Mouse (Mus musculus) kidney, adult 11 months (tissue): Measurements from ENCODE around the gene Cyp2c23.

Experiments
- DNase-seq: peaks from one replicate; pipeline ENCODE4 v3.0.0; 2022

Gene Cyp2c23

GRCm38 (mm10) chr19:44021502-44021901 is 7.5 kb downstream of the Cyp2c23 start:
- DNase-seq, result peak; percentile 88

DNA sequence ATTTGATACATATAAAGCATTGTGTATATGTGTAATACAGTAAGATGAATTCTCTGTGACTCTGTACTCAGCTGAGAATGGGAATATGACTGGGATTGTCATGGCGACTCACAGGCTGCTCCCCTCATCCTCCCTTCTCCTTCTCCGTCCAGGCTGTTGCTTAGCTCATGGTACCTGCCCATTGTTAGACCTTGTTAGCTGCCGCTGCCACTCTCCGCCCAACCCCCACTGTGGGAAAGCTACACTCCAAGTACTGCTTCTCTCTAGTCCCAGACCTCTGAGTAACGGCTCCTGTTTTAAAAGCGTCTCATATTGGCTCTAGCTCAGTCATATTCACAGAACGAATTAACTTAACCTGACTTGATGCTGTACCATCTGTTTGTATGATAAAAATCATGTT is 9.3 kb downstream of the Cyp2c23 start:
- no peak for DNase-seq

GRCm38 (mm10) chr19:44013862-44014261 is 15.1 kb downstream of the Cyp2c23 start:
- DNase-seq, result no peak

- no peak for DNase-seq
These were observed 20.2 kb downstream of the Cyp2c23 start for GRCm38 (mm10) chr19:44008784-44009183.

GRCm38 (mm10) chr19:44007186-44007585 is 21.8 kb downstream of the Cyp2c23 start:
- no peak for DNase-seq

- no peak for DNase-seq
These were observed 24.0 kb downstream of the Cyp2c23 start for GRCm38 (mm10) chr19:44005025-44005424.

GRCm38 (mm10) chr19:44004261-44004660 is 24.7 kb downstream of the Cyp2c23 start:
- no peak for DNase-seq

GRCm38 (mm10) chr19:44000720-44001119 is 28.3 kb downstream of the Cyp2c23 start:
- no peak for DNase-seq

DNA sequence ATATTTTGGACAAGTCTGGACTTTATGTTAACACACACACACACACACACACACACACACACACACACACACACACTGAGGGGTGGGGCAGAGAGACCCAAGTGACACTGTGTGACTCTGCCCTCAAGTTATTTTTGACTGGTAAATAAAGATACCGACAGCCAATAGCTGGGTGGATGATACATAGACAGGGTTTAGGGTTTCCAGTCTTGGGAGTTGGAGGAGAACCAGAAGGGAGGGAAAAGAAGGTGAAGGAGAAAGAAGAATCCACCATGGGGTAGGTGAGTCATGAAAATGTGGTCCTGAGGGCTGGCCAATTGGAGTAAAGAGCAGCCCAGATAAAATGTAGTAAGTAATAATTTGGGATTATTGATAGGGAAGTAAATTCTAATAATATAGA is 28.9 kb downstream of the Cyp2c23 start:
- DNase-seq, result no peak

DNA sequence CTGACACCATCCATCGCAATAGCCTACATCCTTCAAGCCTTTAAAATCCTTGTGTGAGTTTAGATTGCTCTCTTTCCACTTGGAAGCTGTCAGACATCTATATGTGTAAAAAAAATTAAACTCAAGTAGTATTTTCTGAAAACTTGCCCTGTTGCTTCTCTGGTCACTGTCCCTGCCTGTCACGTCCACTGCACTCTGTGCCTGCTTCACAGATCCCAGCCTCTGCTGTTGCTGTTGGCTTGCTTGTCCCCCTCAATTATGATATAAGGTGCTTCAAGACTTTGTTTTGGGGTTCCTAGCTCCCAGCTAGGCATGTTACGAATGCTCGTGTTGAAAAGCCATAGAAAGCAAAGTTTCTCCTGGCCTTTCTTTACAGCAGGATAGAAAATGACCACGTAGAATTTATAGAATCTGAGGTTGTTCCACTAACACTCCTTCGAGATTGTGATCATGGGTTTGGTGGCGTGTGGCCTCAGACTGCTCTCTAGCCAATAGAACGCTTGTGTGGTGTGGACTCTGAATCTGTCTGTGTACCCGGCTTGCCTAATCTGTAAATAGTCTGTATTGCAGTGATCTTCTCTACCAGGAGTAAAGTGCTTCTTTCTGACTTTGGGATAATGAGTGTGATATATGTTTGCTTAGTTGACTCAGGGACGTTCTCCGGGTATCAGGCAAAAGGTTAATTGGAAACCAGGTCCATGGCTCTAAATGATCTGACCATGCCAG is 30.0 kb downstream of the Cyp2c23 start:
- DNase-seq, result no peak

GRCm38 (mm10) chr19:43998101-43998500 is 30.9 kb downstream of the Cyp2c23 start:
- no peak for DNase-seq

DNA sequence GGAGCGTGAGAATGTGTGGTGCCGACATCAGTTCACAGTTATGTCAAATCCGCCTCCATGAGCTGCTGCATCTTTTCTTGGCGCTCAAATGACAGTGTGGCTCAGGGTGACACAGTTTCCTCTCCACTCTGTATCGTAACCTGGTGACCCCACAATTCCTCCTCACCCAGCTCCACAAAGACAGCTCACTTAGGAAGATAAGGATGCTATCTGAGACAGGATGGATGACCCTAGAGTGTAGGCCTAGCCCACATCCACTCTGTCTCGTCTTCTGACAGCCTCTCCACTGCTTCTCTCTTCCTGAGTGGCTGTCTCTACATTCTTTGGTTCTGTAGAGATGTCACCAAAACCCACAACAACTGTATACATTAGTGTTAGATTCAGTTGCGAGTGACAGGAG is 33.6 kb downstream of the Cyp2c23 start:
- no peak for DNase-seq

GRCm38 (mm10) chr19:43992464-43992863 is 36.5 kb downstream of the Cyp2c23 start:
- DNase-seq, result no peak

- no peak for DNase-seq
These were observed 38.6 kb downstream of the Cyp2c23 start for GRCm38 (mm10) chr19:43990362-43990761.

- peak; percentile 81 for DNase-seq
These were observed 42.8 kb downstream of the Cyp2c23 start, which contains the start of gene Cpn1 for GRCm38 (mm10) chr19:43986069-43986794. Gene Cpn1 (minus strand): TSS chr19:43986556.

GRCm38 (mm10) chr19:43981992-43982391 is 47.0 kb downstream of the Cyp2c23 start:
- no peak for DNase-seq

- no peak for DNase-seq
These were observed 48.3 kb downstream of the Cyp2c23 start for GRCm38 (mm10) chr19:43980711-43981110.

DNA sequence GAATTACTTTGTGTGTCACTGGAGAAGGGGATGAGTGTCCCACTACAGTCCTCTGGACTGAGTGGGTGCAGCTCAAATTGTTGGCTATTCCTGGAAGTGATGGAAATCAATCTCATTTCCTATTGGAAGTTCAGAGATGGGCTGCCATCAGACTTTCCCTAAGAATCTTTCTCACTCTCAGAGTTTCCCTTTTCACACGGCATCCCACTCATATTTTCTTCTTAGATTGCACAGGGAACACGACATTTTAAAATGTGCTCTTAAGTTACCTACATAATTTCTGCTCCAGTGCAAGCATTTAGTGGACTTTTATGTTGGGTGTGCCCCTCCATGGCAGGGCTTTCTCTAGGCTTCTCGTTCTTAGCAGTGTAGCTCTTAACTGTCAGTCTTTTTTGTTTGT is 51.2 kb downstream of the Cyp2c23 start:
- DNase-seq, result no peak

DNA sequence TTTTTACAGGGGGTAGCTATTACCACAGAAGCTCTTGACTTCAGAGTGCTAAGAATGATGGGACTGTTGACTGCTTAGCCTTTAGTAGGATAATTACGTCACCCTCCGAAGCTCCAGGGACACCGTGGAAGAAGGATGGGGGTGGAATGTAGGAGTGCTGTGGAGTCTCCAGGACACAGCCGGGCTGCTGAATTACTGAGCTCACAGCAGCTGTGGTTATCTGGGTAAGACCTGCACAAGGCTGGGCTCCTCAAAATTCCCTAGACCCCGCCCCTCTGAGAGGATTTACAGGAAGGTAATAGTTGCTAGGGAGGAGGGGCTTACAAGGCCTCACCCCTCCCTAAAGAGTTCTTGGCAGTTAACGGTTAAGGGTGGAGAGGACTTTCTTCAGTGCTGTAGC is 52.3 kb downstream of the Cyp2c23 start:
- no peak for DNase-seq

DNA sequence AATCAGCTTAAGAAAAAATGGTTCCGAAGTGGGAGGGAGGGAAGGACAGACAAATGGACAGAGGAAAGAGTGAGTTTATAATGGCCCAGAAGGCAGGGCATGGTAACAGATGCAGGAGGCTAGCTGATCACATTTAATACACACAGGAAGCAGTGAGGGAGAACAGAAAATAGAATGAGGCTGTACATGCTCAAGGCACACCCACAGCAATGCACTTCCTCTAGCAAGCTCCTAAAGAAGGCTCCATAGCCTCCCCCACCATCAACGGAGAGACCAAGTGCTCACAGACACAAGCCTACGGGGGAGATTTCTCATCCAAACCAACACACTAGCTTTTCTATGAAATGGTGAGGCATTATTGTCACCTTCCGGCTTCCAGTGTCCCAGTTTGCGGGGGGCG is 54.8 kb downstream of the Cyp2c23 start:
- DNase-seq, result no peak

DNA sequence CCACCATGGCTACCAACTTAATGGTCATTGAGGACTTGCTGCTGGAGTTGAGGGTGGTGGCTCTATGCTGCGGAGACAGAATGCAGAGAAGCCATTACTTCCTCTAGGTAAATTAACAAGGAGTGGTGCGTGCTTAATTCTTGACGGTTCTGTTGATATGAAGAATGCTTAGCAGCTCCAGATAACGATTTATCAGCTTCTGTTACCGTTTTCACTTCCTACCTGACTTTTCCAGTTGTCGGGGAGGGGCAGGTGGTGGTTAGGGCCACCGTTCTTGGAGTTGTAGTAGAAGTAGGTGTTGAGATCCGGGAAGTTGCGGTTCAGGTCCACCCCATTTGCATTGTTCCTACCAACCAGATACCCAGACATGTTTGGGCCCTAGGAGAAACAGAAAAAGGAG is 55.3 kb downstream of the Cyp2c23 start:
- DNase-seq, result no peak

DNA sequence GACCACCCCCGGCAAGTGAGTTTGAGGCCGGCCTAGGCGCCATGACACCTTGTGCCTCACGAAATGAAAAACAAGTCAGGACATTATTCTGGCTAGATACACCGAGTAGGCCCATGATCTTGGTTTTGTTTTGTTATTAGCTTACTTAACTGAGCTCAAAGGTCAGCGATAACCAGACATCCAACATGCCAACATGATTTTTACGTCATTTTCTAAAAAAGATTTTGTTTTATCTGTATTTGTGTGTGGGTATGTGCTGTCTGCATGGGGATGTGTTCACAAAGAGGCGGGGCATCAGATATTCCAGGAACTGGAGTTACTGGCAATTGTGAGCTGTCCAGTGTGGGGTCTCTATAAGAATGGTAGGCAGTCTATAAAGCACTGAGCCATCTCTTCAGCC is 56.9 kb downstream of the Cyp2c23 start:
- no peak for DNase-seq

- no peak for DNase-seq
These were observed 60.5 kb downstream of the Cyp2c23 start for GRCm38 (mm10) chr19:43968436-43969026.

- DNase-seq, result no peak
These were observed 62.5 kb downstream of the Cyp2c23 start for GRCm38 (mm10) chr19:43966481-43966880.
